Mouse (Mus musculus) bone marrow, adult 2 months (tissue): Measurements from ENCODE around the gene Cap2. TPM values are rescaled to one million over a fixed set of nuclear protein-coding genes. Genes with fewer than 3 reads are reported as not detected.

Experiments
- H3K27ac ChIP-seq: fragments of 200-500 bp; 2 replicates; pipeline ENCODE4 v1.5.1; 2012; ENCODE audit warnings: low read depth, mild to moderate bottlenecking, control low read depth, inconsistent platforms, low read length; ENCODE audit not compliant: control insufficient read depth, poor library complexity, insufficient read depth
- H3K4me1 ChIP-seq: fragments of 200-500 bp; 2 replicates; pipeline ENCODE4 v1.6.1; 2011; ENCODE audit warnings: low read length; ENCODE audit not compliant: control insufficient read depth, insufficient read depth
- H3K4me3 ChIP-seq: fragments of 200-500 bp; replicated peaks from 2 replicates; pipeline ENCODE3; 2011; ENCODE audit warnings: mild to moderate bottlenecking, low read depth, low read length, control low read depth; ENCODE audit not compliant: control insufficient read depth
- CTCF ChIP-seq: fragments of 200-500 bp; IDR thresholded peaks from 2 replicates; pipeline ENCODE4 v1.5.1; 2011; ENCODE audit warnings: low read length, control low read depth; ENCODE audit not compliant: control insufficient read depth, insufficient read depth
- POLR2A ChIP-seq: fragments of 200-500 bp; IDR thresholded peaks from 2 replicates; pipeline ENCODE4 v1.6.1; 2011; ENCODE audit warnings: low read depth, mild to moderate bottlenecking, control low read depth, low read length, borderline replicate concordance; ENCODE audit not compliant: control insufficient read depth
- whole genome bisulfite sequencing: fragments of 180-500 bp; shearing (Covaris S2); methylation state at CpG from one replicate; pipeline ENCODE4 v1.1.7; 2018; 5-methylcytosine and 5-hydroxymethylcytosine counted together
- polyA plus RNA-seq: library from polyadenylated mRNA; stranded (reverse); fragments of >200 nt; gene quantifications from 2 replicates; pipeline ENCODE4 v1.2.4, GENCODE M21; 2011; ENCODE audit warnings: low replicate concordance; ENCODE audit not compliant: missing spikeins, insufficient read depth, insufficient read length

The Cap2 gene
- polyA plus RNA-seq, 1 experiment: 3.4 TPM

- H3K4me3 ChIP-seq: no peak overlapping the region
- 31% methylated on average over 4 of the region's 4 CpGs for WGBS
- H3K27ac ChIP-seq: no peak overlapping the region
- H3K4me1 ChIP-seq: no peaks in the 10 kb centered on the region
- TF ChIP-seq CTCF (no peak), POLR2A (no peak)
Observed at GRCm38 (mm10) chr13:46490644-46491043, 11.0 kb upstream of the Cap2 start.

- H3K4me1 ChIP-seq: no peaks in the 10 kb centered on the region
- H3K27ac ChIP-seq: no peak overlapping the region
- H3K4me3 ChIP-seq: no peak overlapping the region
- WGBS: 23% methylated on average over 20 of the region's 20 CpGs
- TF ChIP-seq POLR2A: no peak
- TF ChIP-seq CTCF: no peak
Observed at GRCm38 (mm10) chr13:46502390-46502891, 793 bp downstream of the Cap2 start.

GRCm38 (mm10) chr13:46507944-46508343 lies 6.3 kb downstream of the Cap2 start:
- Histone ChIP-seq H3K4me1 (no peaks in the 10 kb centered on the region), H3K4me3 (no peak overlapping the region), H3K27ac (no peak overlapping the region)
- TF ChIP-seq CTCF (no peak), POLR2A (no peak)
- 84% methylated on average over 7 of the region's 7 CpGs for WGBS

- no peak overlapping the region for H3K27ac ChIP-seq
- H3K4me3 ChIP-seq: no peak overlapping the region
- 70% methylated on average over 4 of the region's 4 CpGs for WGBS
- no peaks in the 10 kb centered on the region for H3K4me1 ChIP-seq
- TF ChIP-seq CTCF: no peak
- TF ChIP-seq POLR2A: no peak
Observed at GRCm38 (mm10) chr13:46508823-46509222, 7.2 kb downstream of the Cap2 start.

GRCm38 (mm10) chr13:46510460-46510859 lies 8.8 kb downstream of the Cap2 start:
- Histone ChIP-seq H3K4me3 (no peak overlapping the region), H3K27ac (no peak overlapping the region), H3K4me1 (no peaks in the 10 kb centered on the region)
- TF ChIP-seq CTCF: no peak
- TF ChIP-seq POLR2A: no peak
- 86% methylated on average over 7 of the region's 7 CpGs for WGBS

- no peak for TF ChIP-seq POLR2A
- no peak for TF ChIP-seq CTCF
- Histone ChIP-seq H3K4me1 (no peaks in the 10 kb centered on the region), H3K4me3 (no peak overlapping the region), H3K27ac (no peak overlapping the region)
- 71% methylated on average over 10 of the region's 10 CpGs for WGBS
Observed at GRCm38 (mm10) chr13:46514484-46514883, 12.8 kb downstream of the Cap2 start.

GRCm38 (mm10) chr13:46515120-46515523 lies 13.5 kb downstream of the Cap2 start:
- Histone ChIP-seq H3K4me3 (no peak overlapping the region), H3K27ac (no peak overlapping the region), H3K4me1 (no peaks in the 10 kb centered on the region)
- WGBS: 84% methylated on average over 9 of the region's 9 CpGs
- TF ChIP-seq POLR2A (no peak), CTCF (no peak)

GRCm38 (mm10) chr13:46515524-46515923 lies 13.9 kb downstream of the Cap2 start:
- Histone ChIP-seq H3K4me1 (no peaks in the 10 kb centered on the region), H3K4me3 (no peak overlapping the region), H3K27ac (no peak overlapping the region)
- TF ChIP-seq CTCF: no peak
- no peak for TF ChIP-seq POLR2A
- WGBS: 89% methylated on average over 10 of the region's 10 CpGs

- whole genome bisulfite sequencing: 50% methylated on average over 7 of the region's 7 CpGs
- Histone ChIP-seq H3K4me3 (no peak overlapping the region), H3K4me1 (no peaks in the 10 kb centered on the region), H3K27ac (no peak overlapping the region)
- TF ChIP-seq POLR2A (no peak), CTCF (no peak)
Observed at GRCm38 (mm10) chr13:46516183-46516582, 14.5 kb downstream of the Cap2 start.
